Mouse (Mus musculus): ENCODE measurements around the gene Rab19.
"Not testable (repeated sequence)": the region's sequence is repeated elsewhere in the genome, so short reads cannot be mapped to it uniquely, and the experiment has no call there.

Rab19 gene

DNA sequence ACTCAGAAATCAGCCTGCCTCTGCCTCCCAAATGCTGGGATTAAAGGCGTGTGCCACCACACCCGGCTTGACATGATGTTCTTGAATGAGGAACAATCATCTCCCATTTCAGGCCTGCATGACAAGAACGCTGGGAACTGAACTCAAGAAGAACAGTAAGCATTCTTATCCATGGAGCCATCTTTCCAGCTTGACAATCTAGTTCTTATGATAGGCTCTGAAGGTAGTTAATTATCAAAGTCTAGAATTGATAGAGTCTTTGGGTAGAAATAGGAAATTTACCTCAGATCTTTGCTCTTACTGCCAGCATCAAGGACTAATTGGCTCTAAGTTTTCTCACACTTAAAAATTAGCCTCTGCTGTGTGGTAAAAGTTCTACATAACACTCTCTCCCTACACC, 699 bp upstream of the Rab19 start:
- DNase-seq, result no peak

GRCm38 (mm10) chr6:39389988-39390387, 9.0 kb downstream of the Rab19 start:
- no peak for DNase-seq

DNA sequence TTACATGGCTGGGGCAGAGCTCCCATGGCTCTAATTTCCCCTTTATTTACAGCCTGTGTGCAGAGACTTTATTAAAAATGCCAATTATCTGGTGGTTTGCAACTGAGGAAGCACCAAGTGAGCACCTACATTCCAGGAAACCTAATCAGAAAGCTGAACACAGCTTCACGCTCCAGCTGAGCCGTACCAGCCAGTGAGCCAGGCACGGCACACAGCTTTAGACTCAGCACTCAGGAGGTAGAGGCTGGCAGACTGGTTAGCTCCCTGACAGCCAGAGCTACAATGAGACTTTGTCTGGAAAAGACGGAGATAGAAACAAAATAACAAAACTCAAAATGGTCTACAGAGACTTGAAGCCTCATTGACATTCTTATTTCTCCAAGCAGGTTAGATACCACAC, 14.5 kb downstream of the Rab19 start:
- no peak for DNase-seq

- no peak for DNase-seq
Measured at GRCm38 (mm10) chr6:39395916-39396315, 14.9 kb downstream of the Rab19 start.

GRCm38 (mm10) chr6:39397046-39397445, 16.1 kb downstream of the Rab19 start:
- DNase-seq, result no peak

GRCm38 (mm10) chr6:39398342-39398741, 17.4 kb downstream of the Rab19 start:
- DNase-seq, result no peak

DNA sequence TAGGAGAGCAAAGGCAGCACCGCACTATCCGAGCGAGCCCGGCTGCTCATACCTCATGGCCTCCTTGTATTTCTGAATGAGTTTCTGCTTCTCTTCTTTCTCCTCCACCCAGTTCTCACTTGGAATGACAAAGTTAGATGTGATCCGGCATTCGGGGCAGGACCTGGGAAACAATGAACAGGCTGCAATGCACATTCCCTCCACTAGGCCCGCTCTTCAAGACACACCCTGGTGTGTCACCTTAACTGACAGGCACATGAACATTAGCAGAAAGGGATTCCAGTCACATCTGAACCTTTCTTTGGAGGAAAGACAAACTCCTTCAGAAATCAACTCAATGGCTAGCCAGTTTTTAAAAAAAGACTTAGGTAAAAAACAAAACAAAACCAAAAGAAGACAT, 19.4 kb downstream of the Rab19 start:
- no peak for DNase-seq

- DNase-seq, result no peak
Measured at GRCm38 (mm10) chr6:39403136-39403535, 22.2 kb downstream of the Rab19 start.

DNA sequence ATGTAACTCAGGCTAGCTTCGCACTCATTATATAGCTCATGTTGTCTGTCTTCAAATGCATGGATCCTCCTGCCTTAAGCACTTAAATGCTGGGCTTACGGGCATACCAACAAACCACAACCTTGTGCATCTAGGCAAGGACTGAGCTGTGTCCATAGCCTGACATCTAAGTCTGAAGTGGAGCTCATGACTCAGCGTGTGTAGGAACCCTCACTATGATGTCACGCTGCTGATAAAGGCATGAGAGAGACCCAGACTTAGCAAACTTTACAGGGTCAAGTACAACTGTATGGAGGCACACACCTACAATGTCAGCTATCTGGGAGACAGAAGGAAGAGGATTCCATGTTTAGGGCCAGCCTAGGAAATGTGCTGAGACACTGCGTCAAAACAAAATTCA, 25.5 kb downstream of the Rab19 start:
- DNase-seq, result no peak

DNA sequence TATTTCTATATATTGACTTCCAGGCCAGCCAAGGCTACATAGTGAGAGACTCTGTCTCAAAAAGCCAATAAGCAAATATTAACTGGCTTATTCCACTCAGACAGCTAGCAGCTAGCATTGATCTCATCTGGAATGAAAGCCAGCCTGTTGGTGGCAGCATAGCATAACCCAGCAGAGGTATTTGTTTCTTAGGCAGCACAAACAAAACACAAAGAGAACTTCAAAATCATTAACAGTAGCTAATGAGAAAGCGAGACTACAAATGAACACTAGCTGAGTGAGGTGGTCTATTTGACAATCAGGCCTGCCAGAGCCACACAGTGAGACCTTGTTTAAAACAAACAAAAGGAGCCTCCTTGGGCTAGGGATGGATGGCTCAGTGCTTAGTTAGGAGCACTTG, 33.1 kb downstream of the Rab19 start:
- no peak for DNase-seq

DNA sequence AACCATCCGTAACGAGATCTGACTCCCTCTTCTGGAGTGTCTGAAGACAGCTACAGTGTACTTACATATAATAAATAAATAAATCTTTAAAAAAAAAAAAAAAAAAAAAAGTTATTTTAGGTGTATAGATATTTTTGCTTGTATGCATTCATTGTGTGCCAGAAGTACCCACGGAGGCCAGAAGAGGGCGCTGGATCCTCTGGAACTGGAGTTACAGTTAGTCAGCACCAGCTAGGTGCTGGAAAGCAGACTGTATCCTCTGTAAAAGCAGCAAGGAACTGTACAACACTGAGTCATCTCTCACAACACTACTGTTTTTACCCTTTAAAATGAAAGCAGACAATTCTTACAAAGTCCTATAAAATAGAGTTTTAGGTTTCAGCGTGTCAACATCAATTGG, 34.8 kb downstream of the Rab19 start:
- DNase-seq, result peak; percentile 84

GRCm38 (mm10) chr6:39416654-39417053, 35.7 kb downstream of the Rab19 start:
- DNase-seq, result not testable (repeated sequence)

DNA sequence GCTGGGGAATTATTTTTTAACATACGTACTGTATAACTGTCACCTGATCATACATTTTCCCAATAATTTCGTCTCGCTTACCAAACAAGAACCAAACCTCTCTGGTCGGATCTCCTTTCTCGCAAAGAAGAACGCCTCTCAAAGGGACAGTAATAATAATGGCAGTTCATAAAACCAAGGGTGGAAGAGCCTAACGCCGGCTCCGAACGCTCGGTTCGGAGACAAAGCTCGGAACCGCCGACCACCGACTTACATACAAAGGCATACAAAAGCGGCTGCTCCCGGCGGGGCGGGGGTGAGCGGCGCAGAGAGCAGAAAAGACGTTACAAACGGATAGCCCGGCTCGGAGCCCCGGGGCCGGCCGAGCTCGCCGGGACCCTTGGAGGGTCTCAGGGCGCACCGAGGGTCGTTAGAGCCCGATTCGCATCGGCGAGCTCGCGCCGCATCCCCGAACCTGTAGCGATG, 38.4 kb downstream of the Rab19 start:
- DNase-seq, result no peak

- peak; percentile 86 for DNase-seq
Measured at GRCm38 (mm10) chr6:39419851-39420721, 39.1 kb downstream of the Rab19 start, which contains the start of gene Mkrn1. Gene Mkrn1 (minus strand): TSS chr6:39420462.

DNA sequence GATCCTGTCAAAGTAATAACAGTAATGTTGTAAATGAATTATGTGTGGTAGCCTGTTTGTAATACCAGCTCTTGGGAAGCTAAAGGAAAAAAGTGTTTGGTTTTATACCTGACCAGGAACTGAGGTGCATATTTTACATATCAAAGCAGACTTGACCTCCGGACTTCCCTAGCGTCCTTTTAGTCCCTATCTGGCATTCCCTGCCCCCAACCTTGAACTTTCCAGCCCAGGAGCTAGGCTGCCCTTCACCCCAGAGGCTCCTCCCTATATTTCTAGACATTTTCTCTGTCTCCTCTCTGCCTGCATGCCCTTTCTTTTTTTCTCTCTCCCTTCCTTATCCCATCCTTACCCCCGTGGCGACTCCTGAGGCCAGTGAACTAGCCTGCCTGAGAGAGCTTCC, 39.9 kb downstream of the Rab19 start:
- no peak for DNase-seq

- DNase-seq, result no peak
Measured at GRCm38 (mm10) chr6:39423130-39423551, 42.2 kb downstream of the Rab19 start.

GRCm38 (mm10) chr6:39423686-39424085, 42.7 kb downstream of the Rab19 start:
- no peak for DNase-seq

GRCm38 (mm10) chr6:39425181-39425580, 44.2 kb downstream of the Rab19 start:
- DNase-seq, result no peak

DNA sequence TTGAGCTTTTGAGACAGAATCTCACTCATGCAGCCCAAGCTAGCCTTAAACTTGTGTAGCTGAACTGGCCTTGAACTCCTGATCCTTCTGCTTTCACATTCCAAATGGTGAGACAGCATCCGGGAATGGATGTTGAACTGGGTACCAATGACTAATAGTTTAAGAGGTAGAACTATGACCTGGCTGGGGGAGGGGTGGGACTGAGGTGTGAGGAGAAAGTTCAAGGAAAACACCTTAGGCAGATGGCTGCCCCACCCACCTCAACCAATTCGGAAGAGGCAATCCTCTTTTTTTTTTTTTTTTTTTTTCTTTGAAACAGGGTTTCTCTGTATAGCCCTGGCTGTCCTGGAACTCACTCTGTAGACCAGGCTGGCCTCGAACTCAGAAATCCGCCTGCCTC, 45.8 kb downstream of the Rab19 start:
- no peak for DNase-seq

- DNase-seq, result no peak
Measured at GRCm38 (mm10) chr6:39427276-39428003, 46.5 kb downstream of the Rab19 start.

DNA sequence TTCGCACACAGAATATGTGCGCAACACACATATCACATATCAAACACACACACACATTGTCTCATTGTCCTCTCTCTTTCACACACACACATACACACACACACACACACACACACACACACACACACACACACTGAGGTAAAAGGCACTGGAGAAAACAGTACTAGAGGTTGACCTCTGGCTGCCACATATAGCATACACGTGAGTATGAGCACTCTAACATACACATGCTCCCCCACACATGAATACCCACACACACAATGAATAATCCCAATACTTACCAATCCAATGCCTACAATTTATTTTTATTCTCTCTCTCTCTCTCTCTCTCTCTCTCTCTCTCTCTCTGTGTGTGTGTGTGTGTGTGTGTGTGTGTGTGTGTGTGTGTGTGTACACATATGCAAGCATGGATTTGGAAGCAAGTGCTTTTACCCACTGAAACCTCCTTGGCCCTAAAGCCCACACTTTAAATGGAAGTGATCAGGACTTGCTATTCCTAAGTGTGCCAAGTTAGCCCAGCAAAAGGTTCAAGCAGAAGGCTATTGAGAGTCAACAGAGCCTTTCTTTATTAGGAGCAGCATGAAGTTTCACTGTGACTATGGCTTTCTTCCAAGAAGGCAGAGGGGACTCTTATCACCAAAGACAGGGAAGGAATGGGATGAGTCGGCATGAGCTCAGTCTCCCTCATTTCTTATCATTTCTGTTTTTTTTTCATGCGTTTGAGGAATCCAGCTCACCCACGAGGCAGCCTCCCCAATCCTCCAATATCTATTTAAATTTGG, 48.2 kb downstream of the Rab19 start:
- DNase-seq, result no peak

- DNase-seq, result no peak
Measured at GRCm38 (mm10) chr6:39430722-39431121, 49.7 kb downstream of the Rab19 start.

GRCm38 (mm10) chr6:39433174-39433573, 52.2 kb downstream of the Rab19 start:
- DNase-seq, result no peak

All from thymus, postnatal 14 days (tissue).